Mouse (Mus musculus) 416B (cell line): ENCODE data around the gene Clcn5.
A peak's percentile ranks its signal among the peaks of the same experiment; 100 is the strongest.

Source experiments
- DNase-seq: peaks from one replicate; pipeline ENCODE4 v3.0.0; 2011; ENCODE audit warnings: low read depth

The Clcn5 gene

GRCm38 (mm10) chrX:7319089-7319721 lies at the start of gene Clcn5:
Gene Clcn5 (minus strand): TSS chrX:7319358.
- DNase-seq: peak; percentile 95

- DNase-seq: peak; percentile 31
These were observed 6.3 kb upstream of the Clcn5 start for GRCm38 (mm10) chrX:7325455-7325854.

- DNase-seq: peak; percentile 61
These were observed 3.1 kb upstream of the Clcn5 start for GRCm38 (mm10) chrX:7322288-7322687.

- no peak for DNase-seq
These were observed 1.4 kb upstream of the Clcn5 start for GRCm38 (mm10) chrX:7320571-7320970.

- DNase-seq: peak; percentile 36
These were observed 570 bp downstream of the Clcn5 start for GRCm38 (mm10) chrX:7318551-7319025.

GRCm38 (mm10) chrX:7315115-7315514 lies 4.0 kb downstream of the Clcn5 start:
- DNase-seq: no peak

GRCm38 (mm10) chrX:7314645-7315044 lies 4.5 kb downstream of the Clcn5 start:
- DNase-seq: no peak

GRCm38 (mm10) chrX:7308242-7308641 lies 10.9 kb downstream of the Clcn5 start:
- peak; percentile 88 for DNase-seq

- DNase-seq: no peak
These were observed 12.3 kb downstream of the Clcn5 start for GRCm38 (mm10) chrX:7306861-7307260.

- DNase-seq: no peak
These were observed 26.2 kb downstream of the Clcn5 start for GRCm38 (mm10) chrX:7292981-7293380.

GRCm38 (mm10) chrX:7292151-7292768 lies 26.9 kb downstream of the Clcn5 start:
- DNase-seq: no peak

GRCm38 (mm10) chrX:7288976-7289375 lies 30.2 kb downstream of the Clcn5 start:
- no peak for DNase-seq

GRCm38 (mm10) chrX:7287051-7287734 lies 32.0 kb downstream of the Clcn5 start:
- no peak for DNase-seq

GRCm38 (mm10) chrX:7282636-7283035 lies 36.5 kb downstream of the Clcn5 start:
- no peak for DNase-seq

- DNase-seq: no peak
These were observed 39.4 kb downstream of the Clcn5 start for GRCm38 (mm10) chrX:7279722-7280121.

GRCm38 (mm10) chrX:7276564-7276963 lies 42.6 kb downstream of the Clcn5 start:
- no peak for DNase-seq

- no peak for DNase-seq
These were observed 58.0 kb downstream of the Clcn5 start for GRCm38 (mm10) chrX:7261149-7261548.

- DNase-seq: no peak
These were observed 58.6 kb downstream of the Clcn5 start for GRCm38 (mm10) chrX:7260400-7261113.

- DNase-seq: no peak
These were observed 59.4 kb downstream of the Clcn5 start for GRCm38 (mm10) chrX:7259718-7260117.

GRCm38 (mm10) chrX:7256022-7256421 lies 63.1 kb downstream of the Clcn5 start:
- peak; percentile 14 for DNase-seq

- peak; percentile 30 for DNase-seq
These were observed 115.1 kb downstream of the Clcn5 start for GRCm38 (mm10) chrX:7204099-7204498.

GRCm38 (mm10) chrX:7203535-7203934 lies 115.6 kb downstream of the Clcn5 start:
- DNase-seq: no peak

GRCm38 (mm10) chrX:7197833-7198232 lies 121.3 kb downstream of the Clcn5 start:
- no peak for DNase-seq
